Mouse (Mus musculus) spleen, adult 2 months (tissue): ENCODE results near the gene Fndc7.
"Not testable (repeated sequence)": the region's sequence is repeated elsewhere in the genome, so short reads cannot be mapped to it uniquely, and the experiment has no call there.

ENCODE experiments used
- CTCF ChIP-seq: fragments of 200-500 bp; IDR thresholded peaks from 2 replicates; pipeline ENCODE4 v1.5.1; 2011; ENCODE audit warnings: mild to moderate bottlenecking, inconsistent platforms; ENCODE audit not compliant: insufficient read depth, insufficient read length, insufficient replicate concordance; ENCODE audit errors: extremely low read depth
- POLR2A ChIP-seq: fragments of 200-500 bp; IDR thresholded peaks from 2 replicates; pipeline ENCODE4 v1.6.1; 2011; ENCODE audit warnings: low read depth, low read length, inconsistent platforms

GRCm38 (mm10) chr3:108881873-108882272, 7.9 kb downstream of the Fndc7 start:
- not testable (repeated sequence) for TF ChIP-seq CTCF, POLR2A
